Mouse (Mus musculus) forebrain, embryonic 14.5 days (tissue): ENCODE measurements around the gene Galnt7. TPM values are rescaled to one million over a fixed set of nuclear protein-coding genes. Genes with fewer than 3 reads are reported as not detected.
"Not testable (repeated sequence)": the region's sequence is repeated elsewhere in the genome, so short reads cannot be mapped to it uniquely, and the experiment has no call there.

Source experiments
- ATAC-seq: fragments of 200-750 bp; cut with Nextera tagmentation; 2 replicates; pipeline ENCODE4 v1.8.0; 2017; ENCODE audit warnings: mild to moderate bottlenecking, moderate library complexity
- DNase-seq: peaks from one replicate; pipeline ENCODE4 v3.0.0-alpha.2; 2015; ENCODE audit warnings: low spot score
- H3K27ac ChIP-seq: fragments of 300-500 bp; sonication (generic); 2 replicates; pipeline ENCODE4 v1.5.1; 2014; ENCODE audit warnings: low read depth, mild to moderate bottlenecking, control low read depth, low read length, moderate library complexity
- H3K27me3 ChIP-seq: fragments of 300-500 bp; sonication (generic); replicated peaks from 2 replicates; pipeline ENCODE4 v1.6.1; 2014; ENCODE audit warnings: low read length, control low read depth, mixed read lengths; ENCODE audit not compliant: control insufficient read depth, insufficient read depth
- H3K36me3 ChIP-seq: fragments of 300-500 bp; sonication (generic); 2 replicates; pipeline ENCODE4 v1.6.1; 2014; ENCODE audit warnings: low read length, control low read depth; ENCODE audit not compliant: control insufficient read depth, insufficient read depth
- H3K4me1 ChIP-seq: fragments of 300-500 bp; sonication (generic); 2 replicates; pipeline ENCODE4 v1.6.1; 2014; ENCODE audit warnings: antibody characterized with exemption, low read length, control low read depth; ENCODE audit not compliant: control insufficient read depth, insufficient read depth
- H3K4me2 ChIP-seq: fragments of 300-500 bp; sonication (generic); 2 replicates; pipeline ENCODE4 v1.6.1; 2014; ENCODE audit warnings: mild to moderate bottlenecking, control low read depth, low read length
- H3K4me3 ChIP-seq: fragments of 300-500 bp; sonication (generic); 2 replicates; pipeline ENCODE4 v1.5.1; 2014; ENCODE audit warnings: low read depth, low read length, control low read depth
- H3K9ac ChIP-seq: fragments of 300-500 bp; sonication (generic); 2 replicates; pipeline ENCODE4 v1.6.1; 2014; ENCODE audit warnings: mild to moderate bottlenecking, low read length, control low read depth, moderate library complexity
- H3K9me3 ChIP-seq: fragments of 300-500 bp; sonication (generic); replicated peaks from 2 replicates; pipeline ENCODE4 v1.6.1; 2016; ENCODE audit warnings: low read length, control low read depth, mixed read lengths; ENCODE audit not compliant: control insufficient read depth
- WGBS: fragments of 180-500 bp; shearing (Covaris S2); extraction: QIAGEN DNeasy Blood & Tissue Kit; methylation state at CpG from one replicate; pipeline ENCODE4 v1.1.7; 2014; 5-methylcytosine and 5-hydroxymethylcytosine counted together
- polyA plus RNA-seq: library from polyadenylated mRNA; unstranded; fragments of >200 nt; fragmentation: Nextera tagmentation; extraction: Ambion mirVana; gene quantifications from 2 replicates; pipeline ENCODE4 v1.2.1, GENCODE M21; 2014

Galnt7 gene
- polyA plus RNA-seq, 1 experiment from 2014 or later: 9.1 TPM

- under 1% methylated on average over 49 of the region's 96 CpGs for WGBS
- peaks cover 23% of the 10 kb centered on the region; the same call in 1 of the 2 replicates for H3K36me3 ChIP-seq
- peak overlapping the region; percentile 99 for H3K9ac ChIP-seq
- H3K4me3 ChIP-seq: peak overlapping the region; percentile 86
- H3K4me2 ChIP-seq: peak overlapping the region; percentile 96
- H3K4me1 ChIP-seq: no peaks in the 10 kb centered on the region
- DNase-seq: peak; percentile 54
- no peaks in the 10 kb centered on the region for H3K9me3 ChIP-seq
- H3K27me3 ChIP-seq: no peaks in the 10 kb centered on the region
- peak; percentile 47 for ATAC-seq
- H3K27ac ChIP-seq: peak overlapping the region; percentile 98
These were observed 140.4 kb downstream of the Galnt7 start for GRCm38 (mm10) chr8:57512141-57513056.

- Histone ChIP-seq H3K27ac (peak within 1 kb of the TSS; percentile 98), H3K4me2 (peak within 1 kb of the TSS; percentile 96), H3K4me3 (peak within 1 kb of the TSS; percentile 86), H3K36me3 (peaks cover 20% of the 10 kb centered on the region; the same call in 1 of the 2 replicates), H3K4me1 (no peaks in the 10 kb centered on the region), H3K9me3 (no peaks in the 10 kb centered on the region), H3K9ac (peak within 1 kb of the TSS; percentile 99), H3K27me3 (no peaks in the 10 kb centered on the region)
- ATAC-seq (peak; percentile 100), DNase-seq (peak; percentile 100)
- under 1% methylated on average over 63 of the region's 63 CpGs for WGBS
These were observed 141.3 kb downstream of the Galnt7 start, which contains the start of gene Hmgb2 for GRCm38 (mm10) chr8:57511316-57512118. Gene Hmgb2 (plus strand): TSS chr8:57511907.

GRCm38 (mm10) chr8:57510791-57511315, 142.0 kb downstream of the Galnt7 start:
- peaks cover 14% of the 10 kb centered on the region; the same call in 1 of the 2 replicates for H3K36me3 ChIP-seq
- ATAC-seq: no peak
- H3K4me1 ChIP-seq: no peaks in the 10 kb centered on the region
- H3K4me3 ChIP-seq: peak overlapping the region; percentile 86
- no peaks in the 10 kb centered on the region for H3K27me3 ChIP-seq
- H3K27ac ChIP-seq: peak overlapping the region; percentile 80
- peak overlapping the region; percentile 78 for H3K9ac ChIP-seq
- H3K9me3 ChIP-seq: no peaks in the 10 kb centered on the region
- WGBS: 1% methylated on average over 31 of the region's 31 CpGs
- DNase-seq: no peak
- H3K4me2 ChIP-seq: peak overlapping the region; percentile 96

- Histone ChIP-seq H3K9me3 (no peaks in the 10 kb centered on the region), H3K9ac (no peak overlapping the region), H3K36me3 (peaks cover 5% of the 10 kb centered on the region; the same call in 1 of the 2 replicates), H3K4me2 (no peak overlapping the region), H3K27ac (no peak overlapping the region), H3K27me3 (no peaks in the 10 kb centered on the region), H3K4me1 (no peaks in the 10 kb centered on the region), H3K4me3 (no peak overlapping the region)
- 92% methylated on average over 4 of the region's 4 CpGs for WGBS
- ATAC-seq: no peak
- DNase-seq: no peak
These were observed 144.2 kb downstream of the Galnt7 start for GRCm38 (mm10) chr8:57508657-57509056.

- 80% methylated on average over 4 of the region's 4 CpGs for WGBS
These were observed 145.2 kb downstream of the Galnt7 start for GRCm38 (mm10) chr8:57507556-57508063.

GRCm38 (mm10) chr8:57505500-57505899, 147.3 kb downstream of the Galnt7 start:
- not testable (repeated sequence) for H3K4me1 ChIP-seq, DNase-seq, H3K36me3 ChIP-seq, H3K27ac ChIP-seq, H3K9me3 ChIP-seq, H3K27me3 ChIP-seq, H3K4me3 ChIP-seq, H3K4me2 ChIP-seq, H3K9ac ChIP-seq, ATAC-seq
- 74% methylated on average over 1 of the region's 1 CpGs for WGBS

More at GRCm38 (mm10) chr8:57507556-57508063, 145.2 kb downstream of the Galnt7 start:
- DNase-seq (no peak), ATAC-seq (no peak)
- H3K9me3 ChIP-seq: no peaks in the 10 kb centered on the region
- no peaks in the 10 kb centered on the region for H3K36me3 ChIP-seq
- H3K27me3 ChIP-seq: no peaks in the 10 kb centered on the region
- H3K9ac ChIP-seq: no peak overlapping the region
- H3K4me1 ChIP-seq: no peaks in the 10 kb centered on the region
- H3K4me3 ChIP-seq: no peak overlapping the region
- no peak overlapping the region for H3K4me2 ChIP-seq
- no peak overlapping the region for H3K27ac ChIP-seq

- WGBS: 49% methylated on average over 5 of the region's 5 CpGs
- no peaks in the 10 kb centered on the region for H3K4me1 ChIP-seq
- H3K9ac ChIP-seq: no peak overlapping the region
- H3K4me2 ChIP-seq: no peak overlapping the region
- no peak overlapping the region for H3K27ac ChIP-seq
- no peaks in the 10 kb centered on the region for H3K9me3 ChIP-seq
- ATAC-seq (no peak), DNase-seq (peak; percentile 67)
- H3K36me3 ChIP-seq: no peaks in the 10 kb centered on the region
- H3K27me3 ChIP-seq: no peaks in the 10 kb centered on the region
- no peak overlapping the region for H3K4me3 ChIP-seq
These were observed 149.2 kb downstream of the Galnt7 start for GRCm38 (mm10) chr8:57503641-57504040.

- DNase-seq (peak; percentile 89), ATAC-seq (peak; percentile 87)
- H3K27ac ChIP-seq: peak overlapping the region; percentile 63; the same call in 1 of the 2 replicates
- 18% methylated on average over 17 of the region's 17 CpGs for WGBS
- peaks cover 4% of the 10 kb centered on the region; the same call in 1 of the 2 replicates for H3K4me1 ChIP-seq
- H3K36me3 ChIP-seq: no peaks in the 10 kb centered on the region
- peak overlapping the region; percentile 5; the same call in 1 of the 2 replicates for H3K4me3 ChIP-seq
- peak overlapping the region; percentile 28 for H3K4me2 ChIP-seq
- no peaks in the 10 kb centered on the region for H3K27me3 ChIP-seq
- H3K9me3 ChIP-seq: no peaks in the 10 kb centered on the region
- H3K9ac ChIP-seq: peak overlapping the region; percentile 17; the same call in 1 of the 2 replicates
These were observed 153.9 kb downstream of the Galnt7 start for GRCm38 (mm10) chr8:57498847-57499511.
